ENCODE assay signal across 8 mouse cellular contexts in the genomic region with DNA sequence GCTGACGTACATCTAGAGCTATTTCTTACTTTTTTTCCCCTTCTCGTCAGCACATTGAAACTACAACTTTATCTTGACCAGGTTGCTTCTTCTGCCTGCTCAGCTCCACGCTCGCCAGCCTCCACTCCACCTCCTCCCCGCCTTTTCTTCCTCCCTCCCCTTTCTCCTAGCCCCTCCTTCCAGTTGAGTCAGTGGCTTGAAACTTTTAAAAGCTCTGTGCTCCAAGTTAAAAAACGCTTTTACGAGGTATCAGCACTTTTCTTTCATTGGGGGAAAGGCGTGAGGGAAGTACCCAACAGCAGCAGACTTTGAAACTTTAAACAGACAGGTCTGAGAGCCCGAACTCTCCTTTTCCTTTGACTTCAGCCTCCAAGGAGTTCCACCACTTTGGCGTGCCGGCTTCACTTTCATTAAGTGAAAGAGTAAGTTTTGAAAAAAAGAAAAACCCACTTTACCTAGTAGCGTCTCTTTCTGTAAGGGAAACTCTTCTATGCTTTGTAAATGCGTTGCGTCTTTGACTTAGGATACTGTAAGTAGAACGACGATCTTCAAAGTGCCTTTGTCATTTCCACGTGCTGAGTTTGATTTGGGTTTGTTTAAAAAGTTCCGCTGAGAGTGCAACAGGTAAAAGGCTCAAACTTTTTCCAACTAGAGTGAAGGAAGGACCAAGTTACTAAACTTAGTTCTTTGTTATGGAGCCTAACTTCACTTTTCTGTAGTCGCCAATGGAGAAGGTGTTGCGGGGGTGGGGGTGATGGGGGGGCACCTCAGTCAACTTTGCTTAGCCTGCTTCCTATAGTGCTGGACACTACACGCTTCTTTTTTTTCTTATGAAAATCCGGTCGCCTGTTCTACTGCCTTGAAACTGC. TPM values are rescaled to one million over a fixed set of nuclear protein-coding genes. Genes with fewer than 3 reads are reported as not detected.
A peak's percentile ranks its signal among the peaks of the same experiment; 100 is the strongest.
DNase-seq lines count a peak whose midpoint lies in the region; ATAC-seq and TF ChIP-seq lines count a peak whose summit lies in the region.

A gene (plus strand): TSS at position 234 of the 869 bp plus-strand sequence.

- no peak for TF ChIP-seq CTCF in intestine, postnatal 0 days (IDR thresholded peaks at IDR 0.05; ENCODE audit: low read depth)

- H3K9ac ChIP-seq in intestine, postnatal 0 days (ENCODE audit: low read depth, low read length), result peak within 1 kb of the TSS; percentile 60; the same call in 1 of the 2 replicates
- peak within 1 kb of the TSS; percentile 89 for H3K9ac ChIP-seq in limb, embryonic 13.5 days
- H3K9ac ChIP-seq in midbrain, embryonic 13.5 days (replicated peaks), result peak within 1 kb of the TSS; percentile 71

- H3K4me3 ChIP-seq in intestine, postnatal 0 days (ENCODE audit: low read depth, low read length), result peak within 1 kb of the TSS; percentile 54
- peak within 1 kb of the TSS; percentile 75 for H3K4me3 ChIP-seq in limb, embryonic 13.5 days
- H3K4me3 ChIP-seq in midbrain, embryonic 13.5 days (replicated peaks), result peak within 1 kb of the TSS; percentile 56

- no peaks in the 10 kb centered on the region for H3K36me3 ChIP-seq in intestine, postnatal 0 days (ENCODE audit: control insufficient read depth, insufficient read depth)
- no peaks in the 10 kb centered on the region for H3K36me3 ChIP-seq in limb, embryonic 13.5 days
- H3K36me3 ChIP-seq in midbrain, embryonic 13.5 days, result no peaks in the 10 kb centered on the region

- no peaks in the 10 kb centered on the region for H3K4me1 ChIP-seq in intestine, postnatal 0 days (replicated peaks; ENCODE audit: control insufficient read depth, insufficient read depth, low read length)
- H3K4me1 ChIP-seq in limb, embryonic 13.5 days, result peaks cover 28% of the 10 kb centered on the region
- H3K4me1 ChIP-seq in midbrain, embryonic 13.5 days (replicated peaks), result peaks cover 29% of the 10 kb centered on the region

- H3K27me3 ChIP-seq in intestine, postnatal 0 days (replicated peaks; ENCODE audit: control insufficient read depth, insufficient read depth, low read length), result peaks cover 6% of the 10 kb centered on the region; the same call in 1 of the 2 replicates
- H3K27me3 ChIP-seq in limb, embryonic 13.5 days, result no peaks in the 10 kb centered on the region
- peaks cover 42% of the 10 kb centered on the region for H3K27me3 ChIP-seq in midbrain, embryonic 13.5 days

- under 1% methylated on average over 23 of the region's 23 CpGs for WGBS in intestine, postnatal 0 days
- under 1% methylated on average over 23 of the region's 23 CpGs for WGBS in limb, embryonic 13.5 days
- WGBS in midbrain, embryonic 13.5 days, result under 1% methylated on average over 23 of the region's 23 CpGs

- no peak for ATAC-seq in intestine, postnatal 0 days
- peak; percentile 83 for ATAC-seq in limb, embryonic 13.5 days (ENCODE audit: low FRiP score, low read depth)
- ATAC-seq in midbrain, embryonic 13.5 days, result no peak

- DNase-seq in right cerebral cortex, adult 18-20 months, result peak; percentile 15
- no peak for DNase-seq in right cerebral cortex, postnatal 14 days
- peak; percentile 64 for DNase-seq in embryo, embryonic 11.5 days (ENCODE audit: low read depth, low spot score)
- peak; percentile 82 to 87 for DNase-seq in heart, adult 18-20 months
- peak; percentile 21 for DNase-seq in thymus, postnatal 4 days

- H3K9me3 ChIP-seq in intestine, postnatal 0 days (ENCODE audit: control insufficient read depth), result no peaks in the 10 kb centered on the region
- no peaks in the 10 kb centered on the region for H3K9me3 ChIP-seq in limb, embryonic 13.5 days
- H3K9me3 ChIP-seq in midbrain, embryonic 13.5 days, result no peaks in the 10 kb centered on the region

- H3K4me2 ChIP-seq in intestine, postnatal 0 days (replicated peaks; ENCODE audit: low read depth), result peak within 1 kb of the TSS; percentile 79
- peak within 1 kb of the TSS; percentile 73 for H3K4me2 ChIP-seq in limb, embryonic 13.5 days (replicated peaks)
- peak within 1 kb of the TSS; percentile 89 for H3K4me2 ChIP-seq in midbrain, embryonic 13.5 days (replicated peaks)

- no peak within 1 kb of the TSS; the same call in 1 of the 2 replicates for H3K27ac ChIP-seq in intestine, postnatal 0 days (ENCODE audit: low read depth, low read length)
- H3K27ac ChIP-seq in limb, embryonic 13.5 days, result peak within 1 kb of the TSS; percentile 95
- H3K27ac ChIP-seq in midbrain, embryonic 13.5 days, result peak within 1 kb of the TSS; percentile 44

RNA-seq across cellular contexts. Expression of the gene that starts here (rescaled TPM):
- 100 to 1,000 TPM; 408 to 455 TPM for total RNA-seq in heart, adult 18-20 months (2021)
- polyA plus RNA-seq in intestine, postnatal 0 days (2015; fragmentation: Nextera tagmentation; extraction: Ambion mirVana), result 30.6 and 32.0 TPM in 2 replicates
- 226 and 241 TPM in 2 replicates for polyA plus RNA-seq in limb, embryonic 13.5 days (2015; fragmentation: Nextera tagmentation; extraction: Ambion mirVana)
- polyA plus RNA-seq in midbrain, embryonic 13.5 days (2015; fragmentation: Nextera tagmentation; extraction: Ambion mirVana), result 80.5 and 86.7 TPM in 2 replicates
